Mouse (Mus musculus) cerebellum, postnatal 14 days (tissue): ENCODE measurements around the gene Suco.

Experiments used
- DNase-seq, 2 experiments: peaks; one replicate each; pipeline ENCODE4 v3.0.0; 2021; ENCODE audit warnings: mixed read lengths in 2 of 2

Suco gene

DNA sequence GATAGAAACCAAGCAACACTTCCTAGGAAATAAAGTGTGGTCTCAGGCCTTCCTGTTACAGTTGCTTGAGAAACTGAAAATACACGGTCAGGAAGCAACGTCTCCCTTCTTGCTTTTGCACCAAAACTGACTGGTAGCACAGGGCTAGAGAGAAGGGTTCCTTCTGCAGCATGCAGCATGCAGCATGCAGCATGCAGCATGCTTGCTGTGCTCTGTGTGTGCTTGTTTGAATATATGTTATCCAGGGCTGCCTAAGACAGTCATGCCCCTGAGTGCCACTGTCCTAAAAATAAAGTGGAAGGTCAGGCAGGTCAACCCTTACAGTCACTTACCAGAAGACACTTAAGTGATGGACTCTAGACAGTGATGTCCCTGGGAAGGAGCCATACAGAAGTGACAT lies 17.6 kb upstream of the Suco start:
- DNase-seq = no peak

DNA sequence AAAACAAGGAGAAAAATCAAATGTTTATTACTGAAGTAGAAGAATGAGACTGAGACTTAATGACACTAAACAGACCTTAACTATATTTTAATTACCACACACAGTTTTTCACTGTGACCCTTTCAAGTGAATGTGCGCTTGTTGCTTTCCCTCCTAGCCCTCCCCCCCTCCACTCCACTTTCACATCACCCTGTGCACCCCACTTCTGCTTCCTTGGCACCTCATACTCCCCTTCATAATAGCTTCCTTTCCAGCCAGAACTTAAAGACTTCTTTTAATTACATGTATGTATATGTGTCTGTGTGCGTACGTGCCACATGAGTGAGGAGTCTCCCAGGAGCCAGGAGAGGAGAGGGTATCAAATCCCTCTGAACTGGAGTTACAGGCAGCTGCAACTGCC lies 12.3 kb upstream of the Suco start:
- DNase-seq = no peak

DNA sequence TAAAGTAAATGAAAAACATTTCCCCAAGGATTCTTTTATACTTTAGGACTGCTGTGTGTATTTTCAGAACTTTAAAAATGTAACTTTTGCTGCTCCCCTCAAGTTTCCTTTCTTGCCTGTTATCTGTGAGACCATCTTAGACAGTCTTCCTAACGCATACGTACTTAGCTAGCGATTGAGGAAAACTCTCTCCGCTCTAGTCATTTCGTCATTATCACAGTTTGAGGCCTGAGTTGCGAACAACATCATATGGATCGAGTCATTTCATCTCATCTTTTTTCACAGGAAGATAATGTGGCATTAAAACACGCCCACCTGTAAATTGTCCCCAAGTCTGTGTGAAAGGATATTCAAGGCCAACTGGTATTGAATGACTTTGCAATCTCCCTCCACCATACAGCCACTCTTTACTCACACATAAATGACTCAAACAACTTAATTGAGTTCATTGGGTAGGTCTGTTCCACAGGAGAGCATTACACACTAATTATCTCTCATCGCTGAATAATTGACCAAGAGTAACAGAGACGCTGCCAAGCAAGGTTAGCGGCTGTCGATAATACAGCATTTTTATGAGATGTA lies 11.3 kb upstream of the Suco start:
- no peak for DNase-seq

- DNase-seq = no peak
These were observed 9.3 kb upstream of the Suco start for GRCm38 (mm10) chr1:161885762-161886161.

DNA sequence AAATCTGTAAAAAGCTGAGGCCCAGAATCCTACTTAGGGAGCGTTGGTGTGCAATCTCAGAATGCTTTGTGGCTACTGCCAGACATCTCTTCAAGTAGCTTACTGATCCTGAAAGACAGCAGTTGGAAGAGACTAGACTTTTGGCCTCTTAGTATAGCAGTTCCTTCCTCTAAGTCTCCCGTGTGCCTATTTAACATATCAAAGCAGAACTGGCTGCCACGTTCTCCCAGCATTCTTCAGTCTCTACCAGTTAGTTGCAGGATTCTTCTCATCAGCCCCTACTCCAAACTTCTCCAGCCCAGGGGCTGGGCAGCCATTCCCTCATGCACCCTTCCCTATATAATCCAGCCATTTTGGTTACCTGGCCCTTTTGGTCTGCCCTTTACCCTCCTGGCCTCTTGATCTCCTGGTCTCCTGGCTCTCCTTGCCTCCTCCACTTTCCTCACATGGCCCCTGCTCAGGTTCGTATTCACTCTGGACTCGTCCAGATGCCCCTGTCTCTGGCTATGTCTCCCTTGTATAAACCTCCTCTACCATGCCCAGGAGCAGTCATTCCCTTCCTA lies 1.2 kb upstream of the Suco start:
- peak in 1 of 2 experiments; percentile 8 for DNase-seq

GRCm38 (mm10) chr1:161875706-161876552 lies 553 bp downstream of the Suco start:
- peak in 1 of 2 experiments; percentile 6 for DNase-seq

DNA sequence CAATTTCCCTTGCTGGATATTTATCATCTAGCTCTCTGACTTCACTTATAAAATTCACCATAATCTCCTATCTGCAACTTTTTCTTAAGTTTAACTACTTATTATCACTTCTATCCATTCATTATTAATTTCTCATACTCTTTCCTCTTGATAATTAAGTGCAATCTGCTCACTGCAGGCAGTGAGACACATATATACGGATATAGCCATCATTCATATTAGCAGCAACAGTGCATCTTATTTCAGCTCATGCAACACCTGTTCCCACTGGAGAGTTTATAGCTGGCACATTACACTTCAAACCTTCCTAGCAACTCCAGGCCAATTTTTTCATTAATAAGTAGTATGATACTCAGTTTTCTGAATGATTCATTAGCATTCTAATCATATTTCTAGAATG lies 7.1 kb downstream of the Suco start:
- DNase-seq = no peak

- DNase-seq = no peak
These were observed 8.1 kb downstream of the Suco start for GRCm38 (mm10) chr1:161868413-161868812.

DNA sequence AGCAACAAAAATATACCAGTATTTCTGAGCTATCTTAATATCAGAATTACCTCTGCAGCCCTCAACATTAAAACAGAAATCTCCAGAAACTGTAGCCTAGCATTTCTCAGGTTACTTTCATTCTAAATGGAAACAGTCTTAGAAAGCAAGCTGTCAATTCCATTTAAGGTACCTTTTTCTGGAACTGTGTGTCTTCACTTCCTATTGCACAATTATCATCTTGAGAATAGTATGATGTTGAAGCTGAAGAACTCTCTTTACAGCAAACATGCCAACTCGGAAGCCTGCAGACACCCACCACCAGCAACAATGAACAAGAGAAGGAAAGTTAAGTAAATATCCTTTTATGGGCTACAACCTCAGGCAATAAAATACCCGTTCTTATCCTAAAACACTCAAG lies 12.7 kb downstream of the Suco start:
- DNase-seq = no peak

GRCm38 (mm10) chr1:161859248-161859647 lies 17.2 kb downstream of the Suco start:
- DNase-seq = no peak

DNA sequence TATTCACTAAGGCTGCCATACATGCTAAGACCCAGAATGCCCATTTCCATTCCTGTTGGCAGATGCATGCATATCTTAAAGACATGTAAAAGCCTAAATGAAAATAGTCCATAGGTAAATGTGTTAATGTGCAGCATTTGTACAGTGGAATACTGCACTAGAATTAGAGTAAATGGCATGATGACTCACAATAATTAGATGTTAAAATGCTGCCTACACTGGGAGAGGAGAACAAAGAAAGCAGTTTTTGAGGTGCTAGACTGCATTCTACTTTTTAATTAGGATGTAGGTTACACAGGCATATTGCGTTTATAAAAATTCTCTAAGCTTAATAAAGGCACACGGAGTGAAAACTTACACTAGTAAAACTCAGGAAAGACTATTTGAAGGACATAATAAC lies 49.8 kb downstream of the Suco start:
- no peak for DNase-seq

DNA sequence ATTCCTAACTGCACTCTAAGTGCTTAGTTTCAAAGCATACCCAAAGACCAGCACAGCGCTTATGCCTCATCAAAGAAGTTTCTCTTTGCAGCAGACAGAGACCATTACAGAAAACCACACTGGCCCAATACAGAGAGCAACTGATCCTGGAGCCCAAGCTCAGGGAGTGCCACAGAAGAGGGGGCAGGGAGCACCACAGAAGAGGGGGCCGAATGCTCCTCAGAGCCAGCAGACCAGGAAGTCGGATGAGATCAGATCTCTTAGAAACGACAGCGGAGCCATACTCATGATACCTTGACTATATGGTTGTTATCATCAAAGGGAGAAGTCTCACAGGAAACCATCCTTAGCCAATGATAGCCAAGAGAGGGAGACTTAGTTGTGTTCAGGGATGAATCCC lies 67.1 kb downstream of the Suco start:
- DNase-seq = no peak

DNA sequence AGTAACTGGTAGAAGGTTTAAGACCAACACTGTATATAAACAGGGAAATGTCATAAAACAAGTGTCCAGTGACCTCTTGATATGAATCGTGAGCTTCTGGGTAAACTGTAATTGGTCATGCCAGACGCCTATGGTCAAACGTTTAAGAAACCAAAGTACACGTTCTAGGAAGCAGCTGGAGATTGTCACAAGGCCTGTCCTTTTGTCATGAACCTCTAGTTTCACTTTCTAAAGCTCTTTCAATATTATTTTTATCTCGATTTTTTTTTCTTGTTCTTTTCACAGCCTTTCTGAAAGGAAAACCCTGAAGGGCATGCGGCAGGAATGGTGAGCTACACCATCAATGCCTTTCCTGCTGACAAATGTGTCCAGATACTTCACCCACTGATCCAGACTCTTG lies 67.5 kb downstream of the Suco start:
- no peak for DNase-seq

DNA sequence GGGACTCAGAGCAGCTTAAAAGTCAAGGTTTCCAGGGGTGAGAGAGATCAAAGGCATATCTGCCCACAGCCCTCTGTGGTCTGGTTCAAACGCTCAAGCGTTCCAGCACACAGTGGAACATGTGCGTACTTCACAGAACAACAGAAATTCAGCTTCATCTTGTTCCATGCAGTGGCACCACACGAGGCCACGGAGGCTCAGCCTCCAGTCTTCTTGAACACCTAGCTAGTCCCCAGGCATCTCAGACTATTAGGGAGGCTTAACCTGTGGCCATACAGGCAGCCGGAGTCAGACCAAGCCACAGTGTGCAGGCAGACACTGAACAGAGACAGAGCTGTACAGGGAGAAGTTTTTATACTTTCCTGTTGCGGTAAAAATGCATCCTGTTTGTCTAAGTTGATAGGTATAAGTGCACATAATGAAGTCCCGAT lies 71.9 kb downstream of the Suco start:
- DNase-seq = no peak

GRCm38 (mm10) chr1:161801321-161801720 lies 75.2 kb downstream of the Suco start:
- no peak for DNase-seq

- no peak for DNase-seq
These were observed 76.2 kb downstream of the Suco start for GRCm38 (mm10) chr1:161800256-161800655.

GRCm38 (mm10) chr1:161799791-161800190 lies 76.7 kb downstream of the Suco start:
- no peak for DNase-seq

GRCm38 (mm10) chr1:161798866-161799265 lies 77.6 kb downstream of the Suco start:
- no peak for DNase-seq

GRCm38 (mm10) chr1:161794447-161795211 lies 81.9 kb downstream of the Suco start:
- no peak for DNase-seq

GRCm38 (mm10) chr1:161793321-161793720 lies 83.2 kb downstream of the Suco start:
- no peak for DNase-seq

DNA sequence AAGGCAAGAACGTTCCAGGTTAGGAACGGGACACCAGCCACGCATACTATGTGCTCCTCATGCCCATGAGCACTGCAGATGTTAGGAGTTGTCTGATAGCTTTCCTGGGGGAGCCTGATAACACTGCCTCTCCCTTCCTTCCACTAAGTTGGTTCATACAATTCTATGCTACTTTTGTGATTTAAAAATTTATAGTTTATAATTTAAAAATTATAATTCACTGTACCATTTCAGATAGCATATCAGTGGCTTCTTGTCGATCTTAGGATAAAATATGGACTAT lies 83.9 kb downstream of the Suco start:
- DNase-seq = no peak

- DNase-seq = no peak
These were observed 84.4 kb downstream of the Suco start for GRCm38 (mm10) chr1:161791854-161792686.

DNA sequence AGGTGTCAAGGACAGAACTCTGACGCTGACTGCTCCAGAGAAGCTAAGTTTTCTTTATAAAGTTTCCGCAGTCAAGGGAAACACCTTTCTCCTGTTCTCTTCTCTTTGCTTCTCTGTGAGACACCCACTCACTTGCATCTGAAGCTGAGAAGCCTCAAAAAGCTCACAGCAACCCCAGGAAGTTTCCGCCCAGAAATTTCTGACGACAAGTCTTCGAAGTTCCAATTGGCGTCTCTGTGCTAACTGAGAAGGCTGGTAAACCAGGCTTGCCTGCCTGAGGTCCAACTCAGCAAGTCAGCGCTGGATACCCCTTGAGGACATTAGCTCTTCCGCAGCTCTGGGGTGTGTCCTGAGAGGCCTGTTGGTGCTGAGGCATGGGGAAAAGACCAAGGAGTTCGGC lies 88.1 kb downstream of the Suco start, which contains the start of gene Fasl:
TSS of gene Fasl (minus strand) at position 157 of the 400 bp plus-strand sequence.
- no peak for DNase-seq
